Mouse (Mus musculus) T-cell, adult 66 days (primary cell): ENCODE results near the gene Pde4b. TPM values are rescaled to one million over a fixed set of nuclear protein-coding genes. Genes with fewer than 3 reads are reported as not detected.

Experiments
- total RNA-seq, 2 experiments: library from RNA; stranded (reverse); gene quantifications; 3 replicates in 1 of 2; 4 replicates in 1 of 2; pipeline ENCODE4 v1.2.4; 2023

Pde4b gene
- 100 to 1,000 TPM; 116 to 125 TPM for total RNA-seq

GRCm38 (mm10) chr4:102087091-102087565 lies at the start of gene Pde4b:
Gene Pde4b, plus strand, starts transcription at chr4:102087543.

Other genes starting within 250 kb of the Pde4b start
- not detected for gene B020004J07Rik, start 243.5 kb upstream of the Pde4b start, total RNA-seq
- not detected for gene C130073F10Rik, start 193.8 kb upstream of the Pde4b start, total RNA-seq
- not detected for gene Gm12800, start 178.4 kb upstream of the Pde4b start, total RNA-seq
- gene Gm12794, start 147.1 kb upstream of the Pde4b start, total RNA-seq: not detected
- not detected for gene Gm12790, start 106.5 kb upstream of the Pde4b start, total RNA-seq
- not detected for gene Gm12789, start 100.9 kb upstream of the Pde4b start, total RNA-seq